Mouse (Mus musculus): ENCODE results near the gene Fndc3b. TPM values are rescaled to one million over a fixed set of nuclear protein-coding genes. Genes with fewer than 3 reads are reported as not detected.

Gene Fndc3b
- polyA plus RNA-seq, 1 experiment from 2014 or later: 12.0 TPM

DNA sequence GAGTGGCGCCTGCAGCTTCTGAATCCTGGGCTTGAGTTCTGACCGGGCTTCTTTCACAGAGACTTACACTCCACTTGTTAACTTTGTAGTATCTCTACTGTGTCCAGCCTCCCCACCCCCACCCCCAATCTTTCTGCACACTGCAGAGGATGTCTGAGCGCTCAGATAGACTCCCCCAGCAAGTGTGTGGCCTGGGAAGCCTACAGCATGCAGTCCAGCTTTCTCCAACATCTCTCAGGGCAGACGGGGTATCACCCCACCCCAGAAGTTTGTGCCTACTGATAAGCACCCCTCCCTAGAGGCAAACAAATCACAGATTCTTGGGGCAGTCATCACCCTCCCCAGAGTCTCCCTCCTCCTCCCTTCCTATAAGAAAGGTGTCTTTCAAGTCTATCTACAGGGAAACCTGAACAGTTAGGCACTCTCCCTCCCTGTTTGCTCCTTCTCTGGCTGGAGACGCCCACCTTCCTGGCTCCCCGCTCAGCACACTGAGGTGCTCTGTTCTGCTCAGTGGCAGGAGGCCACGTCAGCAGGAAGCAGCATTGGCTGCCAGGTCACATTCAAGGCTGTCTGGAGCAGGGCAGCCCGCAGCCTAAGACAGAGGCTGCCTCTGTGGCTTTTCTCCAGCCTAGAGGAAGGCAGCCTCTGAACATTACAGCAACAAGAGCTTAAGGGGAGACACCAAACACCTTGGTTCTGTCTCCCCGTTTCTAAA, 103.9 kb downstream of the Fndc3b start:
- Histone ChIP-seq H3K4me3 (ENCODE audit: low read depth, low read length) (no peak overlapping the region), H3K36me3 (ENCODE audit: control insufficient read depth, insufficient read depth, low read length) (no peaks in the 10 kb centered on the region), H3K9ac (ENCODE audit: low read length) (no peak overlapping the region), H3K27me3 (ENCODE audit: control insufficient read depth, insufficient read depth, low read length) (no peaks in the 10 kb centered on the region), H3K4me2 (ENCODE audit: low read depth, severe bottlenecking) (no peak overlapping the region), H3K4me1 (ENCODE audit: control insufficient read depth, insufficient read depth, low read length) (peaks cover 23% of the 10 kb centered on the region), H3K27ac (replicated peaks; ENCODE audit: low read depth, low read length) (peak overlapping the region; percentile 66), H3K9me3 (ENCODE audit: control insufficient read depth, low read length) (no peaks in the 10 kb centered on the region)
- 58% methylated on average over 9 of the region's 9 CpGs for WGBS
- DNase-seq (ENCODE audit: low spot score): peak; percentile 63
- peak; percentile 39; the same call in 1 of the 2 replicates for ATAC-seq (ENCODE audit: insufficient number of reproducible peaks, low FRiP score, low TSS enrichment, low read depth)

GRCm38 (mm10) chr3:27606626-27607025, 104.5 kb downstream of the Fndc3b start:
- Histone ChIP-seq H3K27me3 (ENCODE audit: control insufficient read depth, insufficient read depth, low read length) (no peaks in the 10 kb centered on the region), H3K27ac (replicated peaks; ENCODE audit: low read depth, low read length) (0 out of 2 replicates have a peak overlapping the region, but pooled peaks have one; percentile 15), H3K4me1 (ENCODE audit: control insufficient read depth, insufficient read depth, low read length) (peaks cover 23% of the 10 kb centered on the region), H3K36me3 (ENCODE audit: control insufficient read depth, insufficient read depth, low read length) (no peaks in the 10 kb centered on the region), H3K4me2 (ENCODE audit: low read depth, severe bottlenecking) (no peak overlapping the region), H3K4me3 (ENCODE audit: low read depth, low read length) (no peak overlapping the region), H3K9me3 (ENCODE audit: control insufficient read depth, low read length) (no peaks in the 10 kb centered on the region), H3K9ac (ENCODE audit: low read length) (no peak overlapping the region)
- ATAC-seq (ENCODE audit: insufficient number of reproducible peaks, low FRiP score, low TSS enrichment, low read depth): no peak
- WGBS: 79% methylated on average over 6 of the region's 6 CpGs
- DNase-seq (ENCODE audit: low spot score): no peak

DNA sequence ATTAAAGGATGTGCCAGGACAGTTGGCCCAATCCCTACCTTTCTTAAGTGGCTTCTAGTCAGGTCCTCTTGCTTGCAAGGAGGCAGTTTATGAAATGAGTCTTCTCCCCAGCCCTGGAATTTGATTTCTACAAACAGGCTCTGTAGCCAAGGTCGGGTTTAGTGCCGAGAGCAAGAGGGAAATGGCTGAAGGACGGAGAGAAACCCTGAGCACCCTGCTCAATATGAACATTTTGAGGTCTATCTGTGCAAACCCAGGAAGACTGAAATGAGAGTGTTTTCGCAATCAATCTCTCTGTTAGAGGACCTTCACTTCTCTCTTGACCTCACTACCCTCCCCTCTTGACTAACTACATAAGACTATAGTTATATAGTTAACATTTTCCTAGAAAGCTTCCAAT, 105.5 kb downstream of the Fndc3b start:
- no peak overlapping the region for H3K4me3 ChIP-seq (ENCODE audit: low read depth, low read length)
- no peak overlapping the region for H3K9ac ChIP-seq (ENCODE audit: low read length)
- H3K36me3 ChIP-seq (ENCODE audit: control insufficient read depth, insufficient read depth, low read length): no peaks in the 10 kb centered on the region
- 86% methylated on average over 4 of the region's 4 CpGs for WGBS
- H3K4me1 ChIP-seq (ENCODE audit: control insufficient read depth, insufficient read depth, low read length): peaks cover 21% of the 10 kb centered on the region
- no peaks in the 10 kb centered on the region for H3K27me3 ChIP-seq (ENCODE audit: control insufficient read depth, insufficient read depth, low read length)
- H3K9me3 ChIP-seq (ENCODE audit: control insufficient read depth, low read length): no peaks in the 10 kb centered on the region
- no peak overlapping the region for H3K27ac ChIP-seq (replicated peaks; ENCODE audit: low read depth, low read length)
- DNase-seq (ENCODE audit: low spot score): no peak
- no peak overlapping the region for H3K4me2 ChIP-seq (ENCODE audit: low read depth, severe bottlenecking)
- ATAC-seq (ENCODE audit: insufficient number of reproducible peaks, low FRiP score, low TSS enrichment, low read depth): no peak

- Histone ChIP-seq H3K4me1 (ENCODE audit: control insufficient read depth, insufficient read depth, low read length) (peaks cover 19% of the 10 kb centered on the region), H3K9ac (ENCODE audit: low read length) (no peak overlapping the region), H3K4me3 (ENCODE audit: low read depth, low read length) (no peak overlapping the region), H3K4me2 (ENCODE audit: low read depth, severe bottlenecking) (no peak overlapping the region), H3K36me3 (ENCODE audit: control insufficient read depth, insufficient read depth, low read length) (no peaks in the 10 kb centered on the region), H3K9me3 (ENCODE audit: control insufficient read depth, low read length) (no peaks in the 10 kb centered on the region), H3K27me3 (ENCODE audit: control insufficient read depth, insufficient read depth, low read length) (no peaks in the 10 kb centered on the region), H3K27ac (replicated peaks; ENCODE audit: low read depth, low read length) (no peak overlapping the region)
- no peak for ATAC-seq (ENCODE audit: insufficient number of reproducible peaks, low FRiP score, low TSS enrichment, low read depth)
- 66% methylated on average over 3 of the region's 3 CpGs for WGBS
- DNase-seq (ENCODE audit: low spot score): no peak
These were observed 106.0 kb downstream of the Fndc3b start for GRCm38 (mm10) chr3:27605081-27605480.

- H3K9ac ChIP-seq (ENCODE audit: low read length): no peak overlapping the region
- H3K9me3 ChIP-seq (ENCODE audit: control insufficient read depth, low read length): no peaks in the 10 kb centered on the region
- H3K4me1 ChIP-seq (ENCODE audit: control insufficient read depth, insufficient read depth, low read length): peaks cover 19% of the 10 kb centered on the region
- no peaks in the 10 kb centered on the region for H3K27me3 ChIP-seq (ENCODE audit: control insufficient read depth, insufficient read depth, low read length)
- DNase-seq (ENCODE audit: low spot score): no peak
- no peaks in the 10 kb centered on the region for H3K36me3 ChIP-seq (ENCODE audit: control insufficient read depth, insufficient read depth, low read length)
- no peak overlapping the region for H3K27ac ChIP-seq (replicated peaks; ENCODE audit: low read depth, low read length)
- H3K4me2 ChIP-seq (ENCODE audit: low read depth, severe bottlenecking): no peak overlapping the region
- no peak overlapping the region for H3K4me3 ChIP-seq (ENCODE audit: low read depth, low read length)
- 49% methylated on average over 4 of the region's 4 CpGs for WGBS
- ATAC-seq (ENCODE audit: insufficient number of reproducible peaks, low FRiP score, low TSS enrichment, low read depth): no peak
These were observed 106.5 kb downstream of the Fndc3b start for GRCm38 (mm10) chr3:27604629-27605028.

GRCm38 (mm10) chr3:27603905-27604620, 107.0 kb downstream of the Fndc3b start:
- peaks cover 19% of the 10 kb centered on the region for H3K4me1 ChIP-seq (ENCODE audit: control insufficient read depth, insufficient read depth, low read length)
- H3K27ac ChIP-seq (replicated peaks; ENCODE audit: low read depth, low read length): no peak overlapping the region
- 42% methylated on average over 13 of the region's 13 CpGs for WGBS
- H3K36me3 ChIP-seq (ENCODE audit: control insufficient read depth, insufficient read depth, low read length): no peaks in the 10 kb centered on the region
- no peak for ATAC-seq (ENCODE audit: insufficient number of reproducible peaks, low FRiP score, low TSS enrichment, low read depth)
- H3K27me3 ChIP-seq (ENCODE audit: control insufficient read depth, insufficient read depth, low read length): no peaks in the 10 kb centered on the region
- DNase-seq (ENCODE audit: low spot score): no peak
- H3K9me3 ChIP-seq (ENCODE audit: control insufficient read depth, low read length): no peaks in the 10 kb centered on the region
- no peak overlapping the region for H3K4me3 ChIP-seq (ENCODE audit: low read depth, low read length)
- H3K9ac ChIP-seq (ENCODE audit: low read length): no peak overlapping the region
- H3K4me2 ChIP-seq (ENCODE audit: low read depth, severe bottlenecking): no peak overlapping the region

DNA sequence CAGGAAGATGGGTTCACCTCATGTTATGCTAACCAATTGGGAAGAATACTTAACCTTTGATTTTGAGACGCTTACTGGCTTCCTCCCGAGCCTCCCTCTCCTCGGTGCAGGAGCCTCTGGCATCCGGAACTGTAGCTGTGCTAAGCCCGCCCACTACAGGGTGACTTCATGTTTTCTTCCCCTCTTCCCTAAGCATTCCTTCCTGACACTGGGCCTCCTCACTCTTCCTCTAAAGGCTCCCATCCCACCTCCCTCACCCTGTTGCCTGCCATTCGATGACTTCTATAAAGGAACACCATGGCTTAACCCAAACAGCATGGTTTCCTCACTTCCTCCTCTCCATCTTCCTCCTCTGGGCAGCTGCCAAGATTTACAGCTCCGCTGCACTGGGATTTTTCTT, 110.5 kb downstream of the Fndc3b start:
- 74% methylated on average over 7 of the region's 7 CpGs for WGBS
- Histone ChIP-seq H3K27me3 (ENCODE audit: control insufficient read depth, insufficient read depth, low read length) (no peaks in the 10 kb centered on the region), H3K4me1 (ENCODE audit: control insufficient read depth, insufficient read depth, low read length) (peaks cover 5% of the 10 kb centered on the region; the same call in 1 of the 2 replicates), H3K36me3 (ENCODE audit: control insufficient read depth, insufficient read depth, low read length) (no peaks in the 10 kb centered on the region), H3K9me3 (ENCODE audit: control insufficient read depth, low read length) (no peaks in the 10 kb centered on the region), H3K4me3 (ENCODE audit: low read depth, low read length) (no peak overlapping the region), H3K9ac (ENCODE audit: low read length) (no peak overlapping the region), H3K4me2 (ENCODE audit: low read depth, severe bottlenecking) (no peak overlapping the region), H3K27ac (replicated peaks; ENCODE audit: low read depth, low read length) (no peak overlapping the region)
- DNase-seq (ENCODE audit: low spot score): no peak
- ATAC-seq (ENCODE audit: insufficient number of reproducible peaks, low FRiP score, low TSS enrichment, low read depth): no peak

DNA sequence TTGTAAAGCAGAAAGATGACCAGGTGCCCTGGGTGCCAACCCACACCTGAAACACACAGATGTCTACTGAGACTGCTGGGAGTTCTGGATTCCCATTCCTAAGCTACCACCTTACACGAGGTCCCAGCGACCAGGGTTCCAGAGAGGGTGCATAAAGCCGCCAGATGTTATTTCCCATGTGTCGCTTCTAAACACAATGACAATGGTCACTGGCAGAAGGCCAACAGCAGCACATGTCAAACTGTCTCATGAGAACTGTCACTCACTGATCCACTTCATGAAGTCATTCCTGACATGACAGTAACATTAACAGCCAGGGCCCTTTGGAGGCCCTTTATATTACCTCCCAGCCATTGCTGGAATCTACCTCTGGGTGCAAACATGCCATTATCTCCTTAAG, 110.9 kb downstream of the Fndc3b start:
- no peak for ATAC-seq (ENCODE audit: insufficient number of reproducible peaks, low FRiP score, low TSS enrichment, low read depth)
- Histone ChIP-seq H3K4me3 (ENCODE audit: low read depth, low read length) (no peak overlapping the region), H3K4me2 (ENCODE audit: low read depth, severe bottlenecking) (no peak overlapping the region), H3K9me3 (ENCODE audit: control insufficient read depth, low read length) (no peaks in the 10 kb centered on the region), H3K4me1 (ENCODE audit: control insufficient read depth, insufficient read depth, low read length) (peaks cover 5% of the 10 kb centered on the region; the same call in 1 of the 2 replicates), H3K27ac (replicated peaks; ENCODE audit: low read depth, low read length) (no peak overlapping the region), H3K27me3 (ENCODE audit: control insufficient read depth, insufficient read depth, low read length) (no peaks in the 10 kb centered on the region), H3K9ac (ENCODE audit: low read length) (no peak overlapping the region), H3K36me3 (ENCODE audit: control insufficient read depth, insufficient read depth, low read length) (no peaks in the 10 kb centered on the region)
- DNase-seq (ENCODE audit: low spot score): no peak
- 82% methylated on average over 4 of the region's 4 CpGs for WGBS
